Mouse (Mus musculus) kidney, postnatal 0 days (tissue): ENCODE data around the gene Osm. TPM values are rescaled to one million over a fixed set of nuclear protein-coding genes. Genes with fewer than 3 reads are reported as not detected.

ENCODE experiments used
- ATAC-seq: fragments of 200-750 bp; cut with Nextera tagmentation; replicated peaks from 2 replicates; pipeline ENCODE4 v1.8.0; 2017; ENCODE audit warnings: low read depth, moderate number of reproducible peaks, moderate TSS enrichment, moderate library complexity; ENCODE audit not compliant: low FRiP score
- DNase-seq: peaks from one replicate; pipeline ENCODE4 v3.0.0-alpha.2; 2016; ENCODE audit warnings: low spot score
- H3K27ac ChIP-seq: fragments of 300-500 bp; sonication (generic); 2 replicates; pipeline ENCODE4 v1.5.1; 2014; ENCODE audit warnings: mild to moderate bottlenecking
- H3K27me3 ChIP-seq: fragments of 300-500 bp; sonication (generic); 2 replicates; pipeline ENCODE4 v1.6.1; 2014; ENCODE audit warnings: low read length, mixed read lengths; ENCODE audit not compliant: insufficient read depth
- H3K36me3 ChIP-seq: fragments of 300-500 bp; sonication (generic); 2 replicates; pipeline ENCODE4 v1.6.1; 2014; ENCODE audit warnings: low read length, mixed read lengths; ENCODE audit not compliant: insufficient read depth
- H3K4me1 ChIP-seq: fragments of 300-500 bp; sonication (generic); replicated peaks from 2 replicates; pipeline ENCODE4 v1.6.1; 2014; ENCODE audit warnings: antibody characterized with exemption, low read length, mixed read lengths; ENCODE audit not compliant: insufficient read depth
- H3K4me2 ChIP-seq: fragments of 300-500 bp; sonication (generic); 2 replicates; pipeline ENCODE4 v1.6.1; 2014; ENCODE audit warnings: mild to moderate bottlenecking, low read length, moderate library complexity, mixed read lengths
- H3K4me3 ChIP-seq: fragments of 300-500 bp; sonication (generic); replicated peaks from 2 replicates; pipeline ENCODE4 v1.5.1; 2014; ENCODE audit warnings: low read depth, low read length
- H3K9ac ChIP-seq: fragments of 300-500 bp; sonication (generic); 2 replicates; pipeline ENCODE4 v1.6.1; 2014; ENCODE audit warnings: low read depth, low read length
- H3K9me3 ChIP-seq: fragments of 300-500 bp; sonication (generic); replicated peaks from 2 replicates; pipeline ENCODE4 v1.6.1; 2016; ENCODE audit warnings: low read length, inconsistent platforms, mixed read lengths
- CTCF ChIP-seq: IDR thresholded peaks from 2 replicates; pipeline ENCODE4 v1.5.1; 2016; ENCODE audit warnings: antibody characterized with exemption, low read depth, mild to moderate bottlenecking, moderate library complexity
- WGBS: fragments of 180-500 bp; shearing (Covaris S2); extraction: QIAGEN DNeasy Blood & Tissue Kit; methylation state at CpG from one replicate; pipeline ENCODE4 v1.1.7; 2014; 5-methylcytosine and 5-hydroxymethylcytosine counted together
- polyA plus RNA-seq: library from polyadenylated mRNA; unstranded; fragments of >200 nt; fragmentation: Nextera tagmentation; extraction: Ambion mirVana; gene quantifications from 2 replicates; pipeline ENCODE4 v1.2.1, GENCODE M21; 2015

The Osm gene
- polyA plus RNA-seq, 1 experiment from 2014 or later: 0.11 TPM

DNA sequence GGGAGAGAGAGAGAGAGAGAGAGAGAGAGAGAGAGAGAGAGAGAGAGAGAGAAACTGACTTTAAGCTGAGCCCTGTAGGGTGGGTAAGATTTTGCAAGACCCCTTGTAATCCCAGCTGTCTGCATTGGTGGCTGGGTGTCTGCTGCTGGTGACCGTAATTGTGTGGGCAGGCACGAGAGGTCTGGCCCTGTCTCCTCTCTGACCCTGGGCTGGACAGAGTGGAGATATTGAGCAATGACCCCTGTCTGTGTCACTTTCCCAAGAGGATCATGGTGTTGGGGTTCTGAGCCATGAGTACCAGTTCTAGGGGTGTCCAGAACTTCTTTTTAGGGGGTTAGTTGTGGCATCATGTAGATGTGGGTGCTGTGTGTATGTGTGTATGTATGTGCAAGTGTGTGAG lies 12.0 kb upstream of the Osm start:
- Histone ChIP-seq H3K27me3 (no peaks in the 10 kb centered on the region), H3K27ac (no peak overlapping the region), H3K4me3 (no peak overlapping the region), H3K4me1 (no peaks in the 10 kb centered on the region), H3K9ac (no peak overlapping the region), H3K9me3 (no peaks in the 10 kb centered on the region), H3K36me3 (no peaks in the 10 kb centered on the region), H3K4me2 (no peak overlapping the region)
- TF ChIP-seq CTCF: no peak
- 62% methylated on average over 2 of the region's 2 CpGs for WGBS
- DNase-seq: no peak
- no peak for ATAC-seq

DNA sequence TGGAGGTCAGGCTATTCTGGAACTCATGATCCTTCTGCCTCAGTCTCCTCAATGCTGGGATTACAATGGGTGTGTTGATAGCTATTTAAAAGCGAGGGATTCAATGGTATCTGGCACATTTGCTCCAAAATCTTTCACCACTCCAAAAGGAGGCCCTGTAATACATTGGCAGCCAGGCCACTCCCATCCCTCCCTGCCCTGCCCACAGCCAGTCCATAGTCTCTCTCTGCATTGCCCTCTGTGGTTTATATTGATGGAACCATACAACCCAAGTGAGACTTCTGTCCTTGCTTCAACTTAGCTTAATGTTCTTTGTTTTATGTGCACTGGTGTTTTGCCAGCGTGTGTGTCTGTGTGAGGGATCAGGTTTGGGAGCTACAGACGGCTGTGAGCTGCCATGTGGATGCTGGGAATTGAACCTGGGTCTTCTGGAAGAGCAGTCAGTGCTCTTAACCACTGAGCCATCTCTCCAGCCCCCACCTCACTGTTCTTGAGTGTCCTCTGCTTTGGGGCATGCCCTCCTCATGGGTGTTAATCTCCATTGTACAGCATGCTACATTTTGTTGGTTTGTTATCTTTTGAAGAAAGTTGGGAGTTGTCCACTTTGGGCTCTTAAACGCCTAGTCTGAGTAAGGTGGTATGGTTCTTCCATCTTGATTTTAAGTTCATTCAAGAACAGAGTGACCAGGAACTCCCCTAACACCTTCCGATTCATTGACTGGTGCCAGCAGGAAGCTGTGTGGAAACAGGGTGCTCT lies 9.5 kb upstream of the Osm start:
- no peaks in the 10 kb centered on the region for H3K27me3 ChIP-seq
- ATAC-seq (no peak), DNase-seq (no peak)
- no peak overlapping the region for H3K9ac ChIP-seq
- no peaks in the 10 kb centered on the region for H3K4me1 ChIP-seq
- no peak overlapping the region for H3K27ac ChIP-seq
- H3K36me3 ChIP-seq: no peaks in the 10 kb centered on the region
- no peak overlapping the region for H3K4me2 ChIP-seq
- no peaks in the 10 kb centered on the region for H3K9me3 ChIP-seq
- H3K4me3 ChIP-seq: no peak overlapping the region
- no peak for TF ChIP-seq CTCF
- 75% methylated on average over 5 of the region's 5 CpGs for WGBS

DNA sequence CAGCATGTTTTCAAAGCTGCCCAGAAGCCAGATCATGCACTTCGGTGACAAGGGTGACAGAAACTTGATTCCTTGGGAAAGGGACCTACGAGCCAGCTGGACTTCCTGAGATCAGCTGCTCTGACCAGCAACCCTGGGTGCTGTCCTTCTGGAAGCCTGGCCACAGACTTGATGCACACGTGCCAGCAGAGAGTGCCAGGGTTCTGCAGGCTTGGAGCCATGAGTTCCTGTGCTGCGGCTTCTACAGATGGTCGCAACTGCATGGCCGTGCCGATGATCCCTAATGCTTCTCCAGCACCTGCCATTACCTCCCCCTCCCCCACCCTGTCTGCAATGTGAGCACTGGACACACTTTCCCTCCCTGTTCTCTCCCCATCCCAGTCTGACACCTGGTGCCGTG lies 7.8 kb upstream of the Osm start:
- no peak for DNase-seq
- no peaks in the 10 kb centered on the region for H3K36me3 ChIP-seq
- WGBS: 29% methylated on average over 8 of the region's 8 CpGs
- no peak overlapping the region for H3K4me2 ChIP-seq
- H3K27ac ChIP-seq: no peak overlapping the region
- no peaks in the 10 kb centered on the region for H3K4me1 ChIP-seq
- H3K9me3 ChIP-seq: no peaks in the 10 kb centered on the region
- H3K4me3 ChIP-seq: no peak overlapping the region
- no peak for TF ChIP-seq CTCF
- no peaks in the 10 kb centered on the region for H3K27me3 ChIP-seq
- H3K9ac ChIP-seq: no peak overlapping the region
- ATAC-seq: no peak

DNA sequence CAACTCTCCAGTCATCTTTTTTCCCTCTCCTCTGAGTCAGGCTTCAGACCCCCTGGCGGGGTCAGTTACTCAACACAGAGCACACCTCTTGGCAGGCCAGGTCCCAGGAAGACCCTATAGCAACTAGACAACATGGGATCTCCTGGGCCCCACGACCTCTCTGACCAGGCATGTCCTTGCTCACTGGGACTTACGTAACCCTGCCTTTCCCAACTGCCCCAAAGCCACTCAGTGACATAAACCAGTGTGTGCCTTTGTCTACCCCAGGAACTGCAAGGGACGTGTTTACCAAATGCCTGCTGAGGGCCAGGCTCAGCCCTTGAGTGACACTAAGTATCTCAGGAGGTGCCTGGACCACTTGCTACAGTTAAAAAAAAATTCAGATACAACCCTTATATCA lies 6.4 kb upstream of the Osm start:
- Histone ChIP-seq H3K9ac (no peak overlapping the region), H3K9me3 (no peaks in the 10 kb centered on the region), H3K27ac (no peak overlapping the region), H3K4me3 (no peak overlapping the region), H3K4me1 (no peaks in the 10 kb centered on the region), H3K4me2 (no peak overlapping the region), H3K36me3 (no peaks in the 10 kb centered on the region), H3K27me3 (no peaks in the 10 kb centered on the region)
- no peak for TF ChIP-seq CTCF
- DNase-seq (no peak), ATAC-seq (no peak)
- WGBS: 74% methylated on average over 4 of the region's 4 CpGs

DNA sequence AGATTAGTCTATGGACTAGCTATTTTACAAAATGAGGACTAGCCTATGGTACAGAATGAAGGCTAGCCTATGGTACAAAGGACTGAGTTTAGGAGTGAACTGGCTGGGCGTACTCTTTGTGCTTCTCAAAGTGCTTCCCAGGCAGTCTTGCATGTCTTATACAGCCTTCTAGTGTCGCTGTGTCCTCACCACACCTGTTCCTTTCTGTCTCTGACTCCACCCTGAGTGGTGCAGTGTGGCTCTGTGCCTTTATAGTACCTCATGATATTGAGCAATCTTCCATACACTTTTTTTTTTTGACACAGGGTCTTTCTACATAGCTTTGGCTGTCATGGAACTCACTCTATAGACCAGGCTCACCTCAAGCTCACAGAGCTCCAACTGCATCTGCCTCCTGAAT lies 4.8 kb upstream of the Osm start:
- no peak for DNase-seq
- H3K9me3 ChIP-seq: no peaks in the 10 kb centered on the region
- no peak overlapping the region for H3K9ac ChIP-seq
- no peak overlapping the region for H3K4me2 ChIP-seq
- H3K27me3 ChIP-seq: no peaks in the 10 kb centered on the region
- no peaks in the 10 kb centered on the region for H3K36me3 ChIP-seq
- no peak for TF ChIP-seq CTCF
- WGBS: 94% methylated on average over 2 of the region's 2 CpGs
- ATAC-seq: no peak
- H3K27ac ChIP-seq: no peak overlapping the region
- no peaks in the 10 kb centered on the region for H3K4me1 ChIP-seq
- H3K4me3 ChIP-seq: no peak overlapping the region

DNA sequence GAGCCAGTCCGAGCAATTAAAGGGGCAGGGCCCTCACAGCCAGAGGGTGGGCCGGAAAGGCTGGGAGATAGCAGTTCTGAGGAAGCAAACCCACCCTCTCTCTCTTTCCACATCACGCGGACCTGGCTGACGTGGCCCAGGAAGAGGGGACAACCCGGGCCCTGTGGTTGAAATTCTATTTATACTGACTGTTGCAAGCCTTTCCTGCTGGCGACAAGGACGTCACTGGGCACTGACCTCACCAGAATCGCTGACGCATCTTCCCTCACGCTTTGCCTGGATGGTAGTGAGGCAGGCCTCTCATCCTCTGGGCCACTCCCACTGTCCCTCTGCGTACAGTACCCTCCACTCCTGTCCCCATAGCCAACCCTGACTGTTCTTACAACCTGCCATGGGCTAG lies 3.6 kb upstream of the Osm start:
- no peak overlapping the region for H3K9ac ChIP-seq
- no peak overlapping the region for H3K4me3 ChIP-seq
- H3K9me3 ChIP-seq: no peaks in the 10 kb centered on the region
- 66% methylated on average over 12 of the region's 12 CpGs for whole genome bisulfite sequencing
- no peak overlapping the region for H3K27ac ChIP-seq
- ATAC-seq: no peak
- H3K27me3 ChIP-seq: no peaks in the 10 kb centered on the region
- TF ChIP-seq CTCF: no peak
- H3K4me2 ChIP-seq: no peak overlapping the region
- no peaks in the 10 kb centered on the region for H3K36me3 ChIP-seq
- no peak for DNase-seq
- no peaks in the 10 kb centered on the region for H3K4me1 ChIP-seq
